Mouse (Mus musculus) NIH3T3 (cell line): ENCODE data around the gene Tmprss7.

ENCODE experiments used
- DNase-seq: peaks from one replicate; pipeline ENCODE4 v3.0.0-alpha.2; 2012; ENCODE audit warnings: low read depth

The Tmprss7 gene

GRCm38 (mm10) chr16:45693558-45693957, at the start of gene Tmprss7:
Tmprss7 (minus strand) TSS chr16:45693658.
- no peak for DNase-seq

GRCm38 (mm10) chr16:45742615-45743476, 49.4 kb upstream of the Tmprss7 start, which contains the start of gene Abhd10:
Abhd10 (minus strand) TSS chr16:45742955.
- DNase-seq = peak; percentile 95

GRCm38 (mm10) chr16:45737880-45738279, 44.4 kb upstream of the Tmprss7 start:
- no peak for DNase-seq

- no peak for DNase-seq
These were observed 43.3 kb upstream of the Tmprss7 start for GRCm38 (mm10) chr16:45736724-45737123.

GRCm38 (mm10) chr16:45729163-45729562, 35.7 kb upstream of the Tmprss7 start:
- DNase-seq = no peak

- DNase-seq = no peak
These were observed 31.3 kb upstream of the Tmprss7 start for GRCm38 (mm10) chr16:45724742-45725102.

- no peak for DNase-seq
These were observed 30.7 kb upstream of the Tmprss7 start, which contains the start of gene Tagln3 for GRCm38 (mm10) chr16:45724061-45724741. Tagln3 (minus strand) TSS chr16:45724608.

- no peak for DNase-seq
These were observed 29.9 kb upstream of the Tmprss7 start for GRCm38 (mm10) chr16:45723172-45723901.

- no peak for DNase-seq
These were observed 29.0 kb upstream of the Tmprss7 start for GRCm38 (mm10) chr16:45722460-45722951.

- no peak for DNase-seq
These were observed 26.7 kb upstream of the Tmprss7 start for GRCm38 (mm10) chr16:45720022-45720630.

- no peak for DNase-seq
These were observed 24.8 kb upstream of the Tmprss7 start for GRCm38 (mm10) chr16:45718296-45718695.

- DNase-seq = no peak
These were observed 21.2 kb upstream of the Tmprss7 start for GRCm38 (mm10) chr16:45714489-45715150.

- no peak for DNase-seq
These were observed 20.4 kb upstream of the Tmprss7 start for GRCm38 (mm10) chr16:45713878-45714277.

GRCm38 (mm10) chr16:45713261-45713660, 19.8 kb upstream of the Tmprss7 start:
- DNase-seq = no peak

- DNase-seq = peak; percentile 16
These were observed 17.8 kb upstream of the Tmprss7 start for GRCm38 (mm10) chr16:45711263-45711662.

- no peak for DNase-seq
These were observed 5.8 kb upstream of the Tmprss7 start for GRCm38 (mm10) chr16:45699301-45699700.

- DNase-seq = no peak
These were observed 4.5 kb upstream of the Tmprss7 start for GRCm38 (mm10) chr16:45697996-45698395.

GRCm38 (mm10) chr16:45695445-45696160, 2.1 kb upstream of the Tmprss7 start:
- no peak for DNase-seq

- no peak for DNase-seq
These were observed 607 bp downstream of the Tmprss7 start for GRCm38 (mm10) chr16:45692851-45693250.

GRCm38 (mm10) chr16:45690178-45690577, 3.3 kb downstream of the Tmprss7 start:
- no peak for DNase-seq

- no peak for DNase-seq
These were observed 6.6 kb downstream of the Tmprss7 start for GRCm38 (mm10) chr16:45686833-45687232.
